Mouse (Mus musculus): ENCODE measurements around the gene Daam1.

- TF ChIP-seq POLR2A (IDR thresholded peaks at IDR 0.05; ENCODE audit: insufficient read length, low read depth) (no peak), USF1 (IDR thresholded peaks at IDR 0.05; ENCODE audit: low read depth) (no peak), POLR2AphosphoS2 (IDR thresholded peaks at IDR 0.05; ENCODE audit: insufficient read length, low read depth) (no peak), E2F4 (IDR thresholded peaks at IDR 0.05; ENCODE audit: insufficient read depth) (no peak), TCF3 (IDR thresholded peaks at IDR 0.05; ENCODE audit: insufficient read length, low read depth) (no peak)
Observed at GRCm38 (mm10) chr12:71989596-71989995, 158.7 kb downstream of the Daam1 start.
